Mouse (Mus musculus) ovary, adult 2 months (tissue): ENCODE results near the gene Uba1y. TPM values are rescaled to one million over a fixed set of nuclear protein-coding genes. Genes with fewer than 3 reads are reported as not detected.

Experiments used
- polyA plus RNA-seq: library from polyadenylated mRNA; depleted of rRNA; stranded (reverse); fragments of >200 nt; gene quantifications from 2 replicates; pipeline ENCODE4 v1.2.3, GENCODE M21; 2012; rRNA removed

Uba1y gene
- not detected in 2 replicates for polyA plus RNA-seq

DNA sequence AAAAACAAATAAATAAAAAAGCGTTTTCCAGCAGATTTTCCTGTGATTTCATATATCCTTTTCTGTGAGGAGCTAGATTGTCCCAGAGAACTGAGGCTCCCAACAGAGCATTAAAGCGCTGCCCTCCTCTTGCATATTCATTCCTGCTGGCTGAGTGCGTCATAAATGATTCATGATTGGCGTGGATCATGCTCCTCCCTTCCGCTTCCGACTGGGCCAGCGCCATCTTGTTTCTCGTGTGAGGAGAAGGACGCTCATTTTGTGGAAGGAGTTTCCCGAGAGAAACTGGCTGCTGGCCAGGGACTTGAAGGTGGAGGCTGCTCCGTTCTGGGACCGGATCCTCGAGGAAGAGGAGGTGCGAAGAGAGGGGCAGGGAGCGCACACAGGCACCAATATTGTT lies at the start of gene Uba1y:
TSS of gene Uba1y (plus strand) at position 254 of the 400 bp plus-strand sequence.

GRCm38 (mm10) chrY:797309-797708 lies 21.1 kb upstream of the Uba1y start, which contains the start of gene Zfy1:
Zfy1 (minus strand) TSS chrY:797409.

Other genes with a start within 250 kb of the Uba1y start
- gene Zfy1, start 21.2 kb upstream of the Uba1y start, polyA plus RNA-seq: not detected in 2 replicates
- not detected in 2 replicates for gene Kdm5d, start 79.1 kb downstream of the Uba1y start, polyA plus RNA-seq
- gene Eif2s3y, start 191.9 kb downstream of the Uba1y start, polyA plus RNA-seq: not detected in 2 replicates